ENCODE assay signal across 9 mouse cellular contexts in genomic region chr15:98674994-98675545, GRCm38 (mm10). TPM values are rescaled to one million over a fixed set of nuclear protein-coding genes. Genes with fewer than 3 reads are reported as not detected.
DNase-seq lines count a peak whose midpoint lies in the region; ATAC-seq and TF ChIP-seq lines count a peak whose summit lies in the region.
"Had no signal": no experiment of that assay in that cellular context is flagged by ENCODE, and none has a peak within 500 bp of the region (broad histone marks: within the 10 kb centered on the region; RNA-seq: fewer than 3 reads in every experiment).

No protein-coding gene starts in this region.

- H3K27me3 ChIP-seq in kidney, postnatal 0 days (ENCODE audit: insufficient read depth, low read length): peaks cover 27% of the 10 kb centered on the region
- no peaks in the 10 kb centered on the region for H3K27me3 ChIP-seq in forebrain, embryonic 14.5 days (replicated peaks; ENCODE audit: control insufficient read depth, insufficient read depth, low read length)
- H3K27me3 ChIP-seq in midbrain, embryonic 15.5 days (replicated peaks): no peaks in the 10 kb centered on the region

- no peaks in the 10 kb centered on the region for H3K9me3 ChIP-seq in kidney, postnatal 0 days (replicated peaks; ENCODE audit: low read length)
- H3K9me3 ChIP-seq in forebrain, embryonic 14.5 days (replicated peaks; ENCODE audit: control insufficient read depth, low read length): no peaks in the 10 kb centered on the region
- no peaks in the 10 kb centered on the region for H3K9me3 ChIP-seq in midbrain, embryonic 15.5 days

- H3K27ac ChIP-seq in kidney, postnatal 0 days: no peak overlapping the region
- H3K27ac ChIP-seq in cortical plate, adult 2 months (ENCODE audit: insufficient read depth, low read length): no peak overlapping the region
- peak overlapping the region; percentile 65; the same call in 1 of the 2 replicates for H3K27ac ChIP-seq in forebrain, embryonic 14.5 days (ENCODE audit: low read depth, low read length)
- peak overlapping the region; percentile 71 for H3K27ac ChIP-seq in midbrain, embryonic 15.5 days

- no peaks in the 10 kb centered on the region for H3K36me3 ChIP-seq in kidney, postnatal 0 days (ENCODE audit: insufficient read depth, low read length)
- H3K36me3 ChIP-seq in forebrain, embryonic 14.5 days (ENCODE audit: control insufficient read depth, insufficient read depth, low read length): 0 out of 2 replicates have a peak, but pooled peaks cover 6% of the 10 kb centered on the region
- no peaks in the 10 kb centered on the region for H3K36me3 ChIP-seq in midbrain, embryonic 15.5 days (replicated peaks)

- no peak for DNase-seq in kidney, postnatal 0 days (ENCODE audit: low spot score)
- no peak for DNase-seq in kidney, postnatal 25 days
- DNase-seq in forebrain, embryonic 14.5 days (ENCODE audit: low spot score): no peak
- DNase-seq in MN1 (ENCODE audit: low spot score): no peak
- no peak for DNase-seq in lung, postnatal 4 days
- DNase-seq in cerebellum, adult 18-20 months: no peak
- DNase-seq: cerebellum, adult 11-12 months had no signal

- peak; percentile 79 for TF ChIP-seq POLR2A in cortical plate, adult 2 months (IDR thresholded peaks at IDR 0.05; ENCODE audit: extremely low read depth, insufficient read depth, low read length)

- WGBS in kidney, postnatal 0 days: 6% methylated on average over 11 of the region's 11 CpGs
- 25% methylated on average over 11 of the region's 11 CpGs for WGBS in forebrain, embryonic 14.5 days
- WGBS in midbrain, embryonic 15.5 days: 15% methylated on average over 11 of the region's 11 CpGs

- peaks cover 21% of the 10 kb centered on the region for H3K4me1 ChIP-seq in kidney, postnatal 0 days (replicated peaks; ENCODE audit: insufficient read depth, low read length)
- peaks cover 4% of the 10 kb centered on the region for H3K4me1 ChIP-seq in cortical plate, adult 2 months (ENCODE audit: control insufficient read depth, insufficient read depth, low read length)
- peaks cover 30% of the 10 kb centered on the region for H3K4me1 ChIP-seq in forebrain, embryonic 14.5 days (ENCODE audit: control insufficient read depth, insufficient read depth, low read length)
- H3K4me1 ChIP-seq in midbrain, embryonic 15.5 days: peaks cover 41% of the 10 kb centered on the region

- no peak overlapping the region for H3K4me3 ChIP-seq in kidney, postnatal 0 days (replicated peaks; ENCODE audit: low read depth, low read length)
- H3K4me3 ChIP-seq in cortical plate, adult 2 months (ENCODE audit: insufficient read depth, low read length): peak overlapping the region; percentile 72
- H3K4me3 ChIP-seq in forebrain, embryonic 14.5 days (ENCODE audit: low read depth, low read length): peak overlapping the region; percentile 37
- H3K4me3 ChIP-seq in midbrain, embryonic 15.5 days: peak overlapping the region; percentile 52

- 0 out of 2 replicates have a peak overlapping the region, but pooled peaks have one; percentile 23 for H3K9ac ChIP-seq in kidney, postnatal 0 days (ENCODE audit: low read depth, low read length)
- peak overlapping the region; percentile 56 for H3K9ac ChIP-seq in forebrain, embryonic 14.5 days (ENCODE audit: low read length)
- peak overlapping the region; percentile 42 for H3K9ac ChIP-seq in midbrain, embryonic 15.5 days

- no peak for TF ChIP-seq CTCF in kidney, postnatal 0 days (IDR thresholded peaks at IDR 0.05; ENCODE audit: low read depth)
- no peak for TF ChIP-seq CTCF in cortical plate, adult 2 months (IDR thresholded peaks at IDR 0.05; ENCODE audit: extremely low read depth, insufficient read depth, low read length)

- H3K4me2 ChIP-seq in kidney, postnatal 0 days (ENCODE audit: low read length): peak overlapping the region; percentile 67
- H3K4me2 ChIP-seq in forebrain, embryonic 14.5 days (ENCODE audit: low read length): peak overlapping the region; percentile 84
- H3K4me2 ChIP-seq in midbrain, embryonic 15.5 days: peak overlapping the region; percentile 98

- ATAC-seq in kidney, postnatal 0 days (replicated peaks; ENCODE audit: low FRiP score, low read depth): no peak
- ATAC-seq in forebrain, embryonic 14.5 days: peak; percentile 26; the same call in 1 of the 2 replicates
- peak; percentile 7; the same call in 1 of the 2 replicates for ATAC-seq in midbrain, embryonic 15.5 days (replicated peaks)

RNA-seq across cellular contexts. Expression of gene Rnd1, which starts 2.2 kb away (rescaled TPM):
- 0.50 and 0.66 TPM in 2 replicates for polyA plus RNA-seq in kidney, postnatal 0 days (2015; fragmentation: Nextera tagmentation; extraction: Ambion mirVana)
- 34.5 and 37.4 TPM in 2 replicates for polyA plus RNA-seq in cortical plate, adult 2 months (2012; rRNA removed)
- polyA plus RNA-seq in forebrain, embryonic 14.5 days (2014; fragmentation: Nextera tagmentation; extraction: Ambion mirVana): 6.3 and 6.8 TPM in 2 replicates
- 13.2 and 13.9 TPM in 2 replicates for polyA plus RNA-seq in midbrain, embryonic 15.5 days (2015; fragmentation: Nextera tagmentation; extraction: Ambion mirVana)

RNA-seq across cellular contexts. Expression of gene Ddx23, which starts 12.4 kb away (rescaled TPM):
- polyA plus RNA-seq in kidney, postnatal 0 days (2015; fragmentation: Nextera tagmentation; extraction: Ambion mirVana): 14.6 and 17.6 TPM in 2 replicates
- polyA plus RNA-seq in cortical plate, adult 2 months (2012; rRNA removed): 53.4 and 60.5 TPM in 2 replicates
- 18.2 and 24.3 TPM in 2 replicates for polyA plus RNA-seq in forebrain, embryonic 14.5 days (2014; fragmentation: Nextera tagmentation; extraction: Ambion mirVana)
- 22.0 and 26.4 TPM in 2 replicates for polyA plus RNA-seq in midbrain, embryonic 15.5 days (2015; fragmentation: Nextera tagmentation; extraction: Ambion mirVana)

RNA-seq across cellular contexts. Expression of gene Ccdc65, which starts 32.9 kb away (rescaled TPM):
- 0.74 and 0.75 TPM in 2 replicates for polyA plus RNA-seq in kidney, postnatal 0 days (2015; fragmentation: Nextera tagmentation; extraction: Ambion mirVana)
- 9.3 and 10.6 TPM in 2 replicates for polyA plus RNA-seq in cortical plate, adult 2 months (2012; rRNA removed)
- polyA plus RNA-seq in forebrain, embryonic 14.5 days (2014; fragmentation: Nextera tagmentation; extraction: Ambion mirVana): 3.2 and 3.3 TPM in 2 replicates
- 6.8 and 8.5 TPM in 2 replicates for polyA plus RNA-seq in midbrain, embryonic 15.5 days (2015; fragmentation: Nextera tagmentation; extraction: Ambion mirVana)

RNA-seq across cellular contexts. Expression of gene Cacnb3, which starts 44.4 kb away (rescaled TPM):
- polyA plus RNA-seq in kidney, postnatal 0 days (2015; fragmentation: Nextera tagmentation; extraction: Ambion mirVana): 19.8 and 22.4 TPM in 2 replicates
- 339 and 348 TPM in 2 replicates for polyA plus RNA-seq in cortical plate, adult 2 months (2012; rRNA removed)
- 75.9 and 95.4 TPM in 2 replicates for polyA plus RNA-seq in forebrain, embryonic 14.5 days (2014; fragmentation: Nextera tagmentation; extraction: Ambion mirVana)
- 199 and 201 TPM in 2 replicates for polyA plus RNA-seq in midbrain, embryonic 15.5 days (2015; fragmentation: Nextera tagmentation; extraction: Ambion mirVana)

RNA-seq across cellular contexts. Expression of gene Fkbp11, which starts 52.9 kb away (rescaled TPM):
- 34.4 and 34.6 TPM in 2 replicates for polyA plus RNA-seq in kidney, postnatal 0 days (2015; fragmentation: Nextera tagmentation; extraction: Ambion mirVana)
- 2.1 TPM in 2 replicates for polyA plus RNA-seq in cortical plate, adult 2 months (2012; rRNA removed)
- polyA plus RNA-seq in forebrain, embryonic 14.5 days (2014; fragmentation: Nextera tagmentation; extraction: Ambion mirVana): 2.6 and 3.8 TPM in 2 replicates
- polyA plus RNA-seq in midbrain, embryonic 15.5 days (2015; fragmentation: Nextera tagmentation; extraction: Ambion mirVana): 3.8 and 4.6 TPM in 2 replicates

Comparison
In these comparisons a context has a peak if more than half of its experiments do, and no peak if none do; other contexts are left out.
1. H3K27ac ChIP-seq: peak in forebrain, embryonic 14.5 days (single experiment) and midbrain, embryonic 15.5 days (single experiment); none in kidney, postnatal 0 days (single experiment) and cortical plate, adult 2 months (single experiment).
2. Peak in every context shown above with its lines, with median percentiles within 50 percentile points of each other: H3K4me2 ChIP-seq and H3K9ac ChIP-seq.